Mouse (Mus musculus) stomach, postnatal 0 days (tissue): ENCODE results near the gene Zbtb11.

Experiments used
- CTCF ChIP-seq: IDR thresholded peaks from 2 replicates; pipeline ENCODE4 v1.5.1; 2016; ENCODE audit warnings: antibody characterized with exemption, low read depth, mild to moderate bottlenecking, moderate library complexity
- EP300 ChIP-seq: optimal IDR thresholded peaks from 2 replicates; pipeline ENCODE3; 2016; ENCODE audit warnings: antibody characterized with exemption

DNA sequence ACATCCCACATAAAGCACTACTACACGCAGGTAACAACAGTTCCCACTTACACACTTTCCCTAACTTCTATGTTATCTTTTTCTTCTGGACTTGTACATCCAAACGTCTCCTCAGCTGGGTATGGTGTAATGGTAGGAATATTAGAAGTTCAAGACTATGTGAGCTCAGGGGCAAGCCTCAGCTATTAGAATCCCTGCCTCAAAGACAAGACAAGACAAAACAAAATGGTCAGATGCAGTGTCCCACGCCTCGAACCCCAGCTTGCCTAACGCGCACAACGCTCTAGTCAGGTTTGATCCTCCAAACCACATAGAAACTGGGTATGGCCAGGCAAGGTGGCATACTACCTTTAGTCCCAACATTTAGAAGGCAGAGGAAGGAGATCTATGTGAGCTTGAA, 46.0 kb downstream of the Zbtb11 start:
- TF ChIP-seq EP300 (no peak), CTCF (no peak)
